Mouse (Mus musculus): ENCODE results near the gene Hspg2.

The Hspg2 gene

GRCm38 (mm10) chr4:137500149-137500548 lies 31.6 kb downstream of the Hspg2 start:
- DNase-seq (ENCODE audit: low spot score in 2 of 2) = no peak

GRCm38 (mm10) chr4:137500953-137501352 lies 32.4 kb downstream of the Hspg2 start:
- no peak for DNase-seq (ENCODE audit: low spot score in 2 of 2)

DNA sequence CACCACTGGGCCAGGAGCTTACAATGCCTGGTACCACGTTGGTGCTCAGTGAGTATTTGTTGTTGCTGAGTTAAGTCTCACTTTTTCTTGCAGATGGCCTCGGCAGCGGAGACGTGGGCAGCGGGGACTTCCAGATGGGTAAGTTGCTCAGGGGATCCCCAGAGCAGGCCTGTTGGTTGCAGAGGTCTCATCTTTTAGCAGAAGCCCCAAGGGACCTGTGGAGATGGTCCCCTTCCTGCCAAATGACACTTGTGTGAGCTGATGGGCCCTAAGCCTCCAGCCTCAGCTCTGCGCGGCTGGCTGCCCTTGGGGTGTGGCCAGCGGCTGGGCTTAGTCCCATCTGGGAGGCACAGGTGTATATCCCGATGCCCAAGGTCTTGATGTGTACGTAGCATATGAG lies 33.6 kb downstream of the Hspg2 start:
- DNase-seq (ENCODE audit: low spot score in 2 of 2) = no peak

GRCm38 (mm10) chr4:137502801-137503200 lies 34.2 kb downstream of the Hspg2 start:
- no peak for DNase-seq (ENCODE audit: low spot score in 2 of 2)

GRCm38 (mm10) chr4:137503509-137503971 lies 35.0 kb downstream of the Hspg2 start:
- no peak for DNase-seq (ENCODE audit: low spot score in 2 of 2)

DNA sequence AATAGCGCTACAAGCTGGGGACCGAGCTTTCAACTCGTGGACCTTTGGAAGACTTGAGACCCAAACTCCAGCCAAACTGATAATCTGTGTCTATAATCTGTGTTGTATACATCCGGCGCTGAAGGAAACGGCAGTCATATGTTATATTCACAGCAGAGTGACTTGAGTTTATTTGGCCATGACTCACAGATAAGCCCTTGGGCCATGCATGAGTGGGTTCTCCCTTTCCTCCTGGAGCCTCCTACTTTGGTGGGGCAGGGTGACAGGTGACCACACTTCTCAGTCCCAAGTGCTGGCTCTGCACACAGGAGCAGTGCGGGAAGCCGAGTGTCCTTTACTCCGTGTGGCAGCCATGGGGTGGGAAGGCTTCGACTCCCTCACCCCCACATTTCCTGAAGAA lies 38.1 kb downstream of the Hspg2 start:
- no peak for DNase-seq (ENCODE audit: low spot score in 2 of 2)

DNA sequence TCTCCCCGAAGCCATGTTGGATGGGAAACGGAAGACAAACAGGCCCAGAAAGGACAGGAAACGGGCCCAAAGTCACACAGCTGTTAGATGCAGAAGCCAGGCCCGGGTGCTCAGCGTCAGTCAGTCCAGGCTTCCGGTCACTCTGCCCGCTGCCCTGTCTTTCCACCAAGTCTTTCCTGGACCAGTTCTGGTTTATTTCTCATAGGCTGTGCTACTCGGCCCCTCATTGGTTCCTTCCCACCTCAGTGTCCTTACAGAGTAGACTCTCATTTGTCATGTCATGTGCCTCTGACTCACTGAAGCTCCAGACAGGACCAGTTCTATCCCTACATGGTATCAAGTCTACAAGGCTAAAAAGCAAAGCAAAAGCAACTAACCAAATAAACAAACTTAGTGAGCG lies 41.0 kb downstream of the Hspg2 start:
- DNase-seq (ENCODE audit: low spot score in 2 of 2) = no peak

DNA sequence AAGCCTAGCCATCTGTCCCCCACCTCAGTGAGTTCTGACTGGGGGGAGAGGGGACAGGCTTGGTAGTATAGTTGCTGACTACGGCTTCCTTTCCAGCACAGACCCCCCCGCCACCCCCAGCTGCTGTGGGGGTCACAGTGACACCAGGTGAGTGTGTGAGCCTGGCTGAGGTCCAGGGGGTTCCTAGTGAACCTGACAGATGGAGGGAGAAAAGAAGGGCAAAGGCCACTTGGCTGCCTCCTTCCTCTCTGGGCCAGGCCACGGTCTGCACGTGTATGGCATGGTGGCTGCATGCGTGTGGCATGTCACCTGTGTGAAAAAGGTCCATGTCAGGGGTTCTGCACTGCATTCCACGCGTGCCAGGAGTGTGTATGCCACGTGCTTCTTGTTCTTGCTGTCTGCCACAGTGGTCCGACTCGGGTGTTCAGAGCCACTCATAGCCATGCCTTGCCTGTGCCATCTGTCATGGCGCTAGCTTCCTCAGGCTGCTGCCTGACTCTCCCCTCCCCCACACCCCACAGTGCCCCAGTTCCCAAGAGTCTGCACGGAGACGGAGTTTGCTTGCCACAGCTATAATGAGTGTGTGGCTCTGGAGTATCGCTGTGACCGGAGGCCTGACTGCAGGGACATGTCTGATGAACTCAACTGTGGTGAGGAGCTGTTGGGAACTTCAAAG lies 41.6 kb downstream of the Hspg2 start:
- no peak for DNase-seq (ENCODE audit: low spot score in 2 of 2)

DNA sequence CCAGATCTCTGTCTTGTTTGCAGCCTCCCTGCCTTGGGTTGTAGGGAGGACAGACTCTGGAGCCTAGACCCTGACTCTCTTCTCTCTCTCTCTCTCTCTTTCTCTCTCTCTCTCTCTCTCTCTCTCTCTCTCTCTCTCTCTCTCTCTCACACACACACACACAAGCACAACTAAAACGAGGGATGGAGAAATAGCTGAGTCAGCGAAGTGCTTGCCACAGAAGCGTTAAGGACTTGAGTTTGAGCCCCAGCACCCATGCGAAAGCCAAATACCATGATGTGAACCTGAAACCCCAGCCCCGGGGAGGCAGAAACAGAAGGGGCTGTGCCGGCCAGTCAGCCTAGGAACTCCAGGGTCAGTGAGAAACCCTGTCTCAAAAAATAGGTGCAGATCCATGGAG lies 44.3 kb downstream of the Hspg2 start:
- DNase-seq (ENCODE audit: low spot score in 2 of 2) = no peak

GRCm38 (mm10) chr4:137517989-137518691 lies 49.6 kb downstream of the Hspg2 start:
- no peak for DNase-seq (ENCODE audit: low spot score in 2 of 2)

- DNase-seq (ENCODE audit: low spot score in 2 of 2) = no peak
Measured at GRCm38 (mm10) chr4:137518746-137519145, 50.2 kb downstream of the Hspg2 start.

GRCm38 (mm10) chr4:137520346-137520745 lies 51.8 kb downstream of the Hspg2 start:
- DNase-seq (ENCODE audit: low spot score in 2 of 2) = no peak

DNA sequence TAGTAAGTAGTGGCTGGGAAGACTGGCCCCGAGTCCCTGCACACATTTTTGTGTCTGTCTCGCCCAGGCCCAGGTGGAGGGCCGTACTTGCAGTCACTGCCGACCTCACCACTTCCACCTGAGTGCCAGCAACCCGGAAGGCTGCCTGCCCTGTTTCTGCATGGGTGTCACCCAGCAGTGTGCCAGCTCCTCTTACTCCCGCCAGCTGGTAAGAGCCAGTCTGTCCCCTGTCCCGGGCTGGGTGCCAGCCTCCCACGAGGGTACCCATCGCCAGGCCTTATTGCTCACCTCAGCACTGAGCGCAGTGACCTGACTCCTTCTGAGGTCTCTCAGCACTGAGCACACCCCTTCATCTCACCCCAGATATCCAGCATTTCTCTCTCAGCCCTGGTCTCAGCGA lies 53.4 kb downstream of the Hspg2 start:
- no peak for DNase-seq (ENCODE audit: low spot score in 2 of 2)

DNA sequence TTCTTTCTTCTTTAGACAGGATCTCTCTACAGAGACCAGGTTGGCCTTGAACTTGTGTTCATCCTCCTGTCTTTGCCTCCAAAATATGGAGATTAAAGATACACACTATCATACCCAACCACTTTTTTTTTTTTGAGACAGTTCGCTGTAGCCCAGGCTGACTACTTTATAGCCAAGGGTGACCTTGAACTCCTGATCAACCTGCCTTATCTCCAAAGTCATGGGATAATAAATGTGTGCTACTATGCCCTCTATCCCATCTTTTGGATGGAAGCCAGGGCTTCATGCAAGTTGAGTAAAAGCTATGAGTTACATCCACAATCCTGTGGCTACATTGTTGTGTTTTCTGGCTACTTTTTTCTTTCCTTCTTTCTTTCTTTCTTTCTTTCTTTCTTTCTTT lies 56.9 kb downstream of the Hspg2 start:
- DNase-seq (ENCODE audit: low spot score in 2 of 2) = no peak

DNA sequence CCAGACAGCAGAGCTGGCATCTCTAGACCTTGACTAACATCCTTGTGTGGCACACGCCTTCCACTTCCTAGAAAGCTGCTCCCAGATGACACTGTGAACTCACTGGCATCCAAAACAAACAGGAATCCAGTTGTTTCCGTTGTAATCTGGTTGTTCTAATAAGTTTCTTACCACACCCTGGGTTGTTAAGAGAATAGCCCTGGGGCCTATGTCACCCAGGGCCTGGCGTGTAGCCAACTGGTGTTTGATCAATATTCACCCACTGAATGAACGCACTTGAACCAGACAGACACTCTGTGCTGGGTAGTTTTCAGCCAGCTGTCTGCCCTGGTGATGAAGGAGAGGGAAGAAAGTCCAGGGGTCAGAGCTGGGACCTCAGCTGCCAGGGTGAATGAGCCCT lies 58.8 kb downstream of the Hspg2 start:
- no peak for DNase-seq (ENCODE audit: low spot score in 2 of 2)

DNA sequence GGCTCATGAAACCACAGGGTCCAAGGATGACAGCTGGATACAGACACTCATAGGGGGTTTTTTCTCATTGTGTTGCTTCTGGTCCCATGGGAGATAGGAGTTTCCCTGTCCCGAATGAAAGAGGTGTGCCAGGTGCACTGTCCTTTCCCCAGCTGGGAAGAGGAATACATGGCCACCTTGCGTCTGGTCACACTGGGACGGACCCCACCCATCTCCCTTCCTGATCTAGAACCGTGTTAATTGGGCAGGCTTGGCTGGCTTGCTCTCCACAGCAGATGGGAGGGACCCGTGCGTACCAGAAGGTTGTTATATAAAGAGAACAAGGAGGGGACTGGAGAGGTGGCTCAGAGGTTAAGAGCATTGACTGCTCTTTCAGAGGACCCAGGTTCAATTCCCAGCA lies 59.3 kb downstream of the Hspg2 start:
- DNase-seq (ENCODE audit: low spot score in 2 of 2) = no peak

GRCm38 (mm10) chr4:137540356-137540755 lies 71.8 kb downstream of the Hspg2 start:
- no peak for DNase-seq (ENCODE audit: low spot score in 2 of 2)

- no peak for DNase-seq (ENCODE audit: low spot score in 2 of 2)
Measured at GRCm38 (mm10) chr4:137542968-137543367, 74.4 kb downstream of the Hspg2 start.

DNA sequence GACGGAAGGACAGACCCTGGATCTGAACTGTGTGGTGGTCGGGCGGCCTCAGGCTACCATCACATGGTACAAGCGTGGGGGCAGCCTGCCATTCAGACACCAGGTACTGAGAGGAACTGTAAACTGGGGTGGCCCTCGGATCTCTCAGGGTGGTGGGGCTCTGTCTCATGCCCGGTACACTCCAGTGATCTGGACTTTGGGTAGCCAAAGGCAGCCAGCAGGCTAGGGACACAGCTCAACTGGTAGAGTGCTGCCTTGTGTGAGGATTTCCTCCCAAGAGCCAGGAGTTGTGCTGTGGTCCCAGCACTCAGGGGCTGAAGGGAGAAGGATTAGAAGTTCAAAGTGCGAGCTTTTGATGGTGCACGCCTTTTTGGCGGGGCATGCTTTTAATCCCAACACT lies 77.0 kb downstream of the Hspg2 start:
- DNase-seq (ENCODE audit: low spot score in 2 of 2) = no peak

DNA sequence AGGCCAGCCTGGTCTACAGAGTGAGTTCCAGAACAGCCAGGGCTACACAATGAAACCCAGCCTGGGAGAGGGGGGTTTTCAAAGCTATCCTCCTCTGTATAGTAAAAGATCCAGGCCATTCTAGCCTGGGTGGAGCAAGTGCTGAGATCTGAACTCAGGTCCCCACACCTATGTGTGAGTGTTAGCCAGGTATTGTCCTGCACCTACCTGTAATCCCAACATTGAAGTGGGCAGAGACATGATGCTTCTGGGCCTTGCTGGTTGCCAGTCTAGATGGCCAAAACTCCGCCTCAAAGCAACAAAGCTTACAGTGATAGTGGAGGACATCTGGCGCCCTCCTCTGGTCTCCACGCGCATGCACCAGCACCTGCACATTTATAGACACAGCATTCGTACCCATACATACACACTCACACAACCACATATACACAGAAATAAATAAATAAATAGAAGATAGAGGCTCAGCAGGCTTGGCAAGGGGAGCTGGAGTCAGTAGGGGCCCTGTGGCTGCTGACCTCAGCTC lies 77.5 kb downstream of the Hspg2 start:
- DNase-seq (ENCODE audit: low spot score in 2 of 2) = peak in 1 of 2 experiments; percentile 24

DNA sequence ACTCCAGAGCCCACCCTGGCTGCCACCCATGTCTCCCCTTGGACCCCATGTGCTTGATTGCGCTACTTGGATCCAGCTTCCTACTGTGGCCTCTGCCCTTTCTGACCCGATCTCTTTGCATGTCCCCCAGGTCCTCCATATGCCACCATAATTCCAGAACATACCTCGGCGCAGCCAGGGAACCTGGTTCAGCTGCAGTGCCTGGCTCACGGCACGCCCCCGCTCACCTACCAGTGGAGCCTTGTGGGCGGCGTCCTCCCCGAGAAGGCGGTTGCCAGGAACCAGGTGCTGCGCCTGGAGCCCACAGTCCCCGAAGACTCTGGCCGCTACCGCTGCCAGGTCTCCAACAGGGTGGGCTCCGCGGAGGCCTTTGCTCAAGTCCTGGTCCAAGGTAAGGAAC lies 84.9 kb downstream of the Hspg2 start:
- DNase-seq (ENCODE audit: low spot score in 2 of 2) = no peak

GRCm38 (mm10) chr4:137556673-137557210 lies 88.2 kb downstream of the Hspg2 start:
- no peak for DNase-seq (ENCODE audit: low spot score in 2 of 2)

DNA sequence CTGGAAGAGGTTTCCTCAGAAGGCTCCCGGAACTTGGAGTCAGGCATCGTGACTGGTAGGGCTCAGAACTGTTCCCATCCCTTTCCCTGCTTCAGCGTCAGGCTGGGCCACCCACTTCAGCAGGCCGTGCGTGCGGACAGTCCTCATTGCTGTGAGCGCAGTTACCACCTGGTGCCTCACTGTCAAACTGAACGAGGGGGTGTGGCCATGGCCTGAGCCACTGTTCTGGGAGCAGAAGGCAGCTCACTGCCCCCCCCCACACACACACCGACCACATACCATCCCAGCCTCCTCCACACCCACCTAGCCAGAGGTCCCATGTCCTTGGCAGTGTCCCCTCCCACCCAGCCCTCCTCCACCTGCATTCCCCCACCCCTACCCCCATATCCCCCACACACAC lies 101.3 kb downstream of the Hspg2 start:
- no peak for DNase-seq (ENCODE audit: low spot score in 2 of 2)
